Mouse (Mus musculus): ENCODE measurements at regions not wholly inside any gene's neighbourhood (a gene's known extent, or its start where the extent isn't known, plus 50 kb on each side); places are given as distances from the start of the nearest gene placed in this dataset.

DNA sequence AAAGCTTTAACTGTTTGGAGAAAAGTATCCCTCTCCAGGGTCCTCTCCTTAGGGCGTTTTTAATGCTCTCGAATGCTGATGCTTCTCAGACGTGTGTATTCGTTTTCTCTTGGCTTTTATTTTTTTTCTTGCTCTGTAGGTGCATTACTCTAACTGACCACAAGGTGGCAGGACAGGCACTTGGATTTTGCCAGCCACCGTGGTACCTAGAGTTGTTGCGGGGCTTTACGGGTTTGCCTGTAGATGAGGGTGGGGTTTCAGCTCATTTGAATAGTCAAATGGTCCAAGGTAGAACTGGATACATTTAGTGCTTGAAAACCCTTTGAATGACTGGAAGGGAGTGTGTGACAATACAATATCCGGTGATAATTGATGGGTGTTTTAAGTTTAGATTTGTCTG is 283.2 kb upstream of the Cxcr4 start:
- peak; percentile 58; the same call in 1 of the 2 replicates for TF ChIP-seq CTCF (IDR thresholded peaks at IDR 0.05; ENCODE audit: borderline replicate concordance, insufficient read depth, low read length)
- no peak for TF ChIP-seq POLR2A (IDR thresholded peaks at IDR 0.05; ENCODE audit: low read depth, low read length)
